Mouse (Mus musculus): ENCODE data around the gene Col4a6.

Gene Col4a6

DNA sequence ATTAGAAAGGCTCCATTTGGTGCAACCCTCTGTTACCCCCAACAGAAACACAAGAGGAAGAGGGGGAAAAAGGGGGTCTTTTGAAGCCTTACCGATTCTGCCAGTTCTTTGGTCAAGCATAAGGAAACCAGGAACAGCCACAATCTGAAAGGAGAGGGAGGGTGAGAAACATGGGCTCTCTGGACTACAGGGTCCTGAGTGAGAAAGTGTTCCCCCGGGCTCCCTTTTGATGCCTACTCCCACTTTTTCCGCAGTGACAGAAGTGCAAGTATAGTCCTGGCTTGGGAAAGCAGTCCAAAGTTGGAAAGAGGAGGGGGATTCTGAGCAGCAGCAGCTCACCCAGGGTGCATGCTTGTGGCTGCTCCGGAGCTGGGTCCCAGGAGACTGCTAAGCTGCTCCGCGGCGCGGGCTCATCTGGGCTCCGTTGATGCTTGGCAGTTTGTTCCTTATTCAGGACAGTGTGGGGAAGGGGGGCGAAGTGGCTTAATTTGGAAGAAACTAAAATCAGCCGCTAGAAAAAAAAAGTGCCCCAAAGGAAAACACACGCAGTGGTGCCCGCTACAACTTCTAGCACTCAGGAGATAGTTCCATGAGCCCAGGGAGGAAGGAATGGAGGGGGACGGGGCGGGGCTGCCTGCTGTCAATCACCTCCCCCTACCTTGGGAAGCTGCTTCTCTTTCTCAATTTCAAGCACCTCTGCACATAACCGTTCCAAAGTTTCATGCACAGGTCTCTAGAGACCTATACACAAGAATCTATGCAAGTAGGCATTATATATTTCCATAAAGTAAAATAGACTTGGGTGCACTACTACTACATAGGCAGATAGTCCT lies at the start of gene Col4a6:
Gene Col4a6, minus strand, starts transcription at position 607 of the 833 bp plus-strand sequence.
- DNase-seq, result peak; percentile 20

DNA sequence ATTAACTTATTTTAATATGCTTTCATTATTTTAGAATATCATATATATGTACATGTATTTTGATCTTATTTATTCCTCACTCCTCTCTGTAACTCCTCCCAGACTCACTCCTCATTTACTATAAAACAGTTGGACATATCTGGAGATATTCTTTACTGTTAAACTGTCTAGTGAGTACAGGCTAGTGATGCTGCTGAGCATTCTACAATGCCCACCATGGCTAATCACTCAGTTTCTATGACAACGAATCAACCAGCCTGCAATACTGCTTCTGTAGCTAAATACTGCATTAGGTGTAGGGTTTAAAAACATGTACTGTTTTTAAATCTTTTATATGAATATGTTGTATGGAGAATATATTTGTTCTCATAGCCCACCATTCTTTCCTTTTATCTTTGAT lies 29.2 kb upstream of the Col4a6 start:
- DNase-seq, result no peak

DNA sequence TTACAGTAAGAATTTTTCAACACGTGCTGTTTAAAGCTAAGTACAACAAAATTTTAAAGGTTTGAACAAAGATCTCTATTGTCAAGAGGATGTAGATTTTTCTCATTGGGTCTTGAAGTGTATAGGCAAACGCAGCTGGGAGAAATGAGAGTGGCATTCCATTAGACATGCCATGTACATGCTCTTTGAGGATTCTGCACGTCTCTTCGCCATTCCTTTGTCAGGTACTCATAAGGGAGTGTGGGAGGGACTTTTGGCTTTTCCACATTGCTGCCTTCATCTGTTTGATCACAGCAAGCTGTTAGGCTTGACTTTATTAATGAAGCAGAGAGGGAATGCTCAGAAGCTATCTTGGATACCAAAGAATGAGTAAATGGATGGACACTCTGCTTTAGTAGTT lies 20.7 kb upstream of the Col4a6 start:
- DNase-seq, result no peak

DNA sequence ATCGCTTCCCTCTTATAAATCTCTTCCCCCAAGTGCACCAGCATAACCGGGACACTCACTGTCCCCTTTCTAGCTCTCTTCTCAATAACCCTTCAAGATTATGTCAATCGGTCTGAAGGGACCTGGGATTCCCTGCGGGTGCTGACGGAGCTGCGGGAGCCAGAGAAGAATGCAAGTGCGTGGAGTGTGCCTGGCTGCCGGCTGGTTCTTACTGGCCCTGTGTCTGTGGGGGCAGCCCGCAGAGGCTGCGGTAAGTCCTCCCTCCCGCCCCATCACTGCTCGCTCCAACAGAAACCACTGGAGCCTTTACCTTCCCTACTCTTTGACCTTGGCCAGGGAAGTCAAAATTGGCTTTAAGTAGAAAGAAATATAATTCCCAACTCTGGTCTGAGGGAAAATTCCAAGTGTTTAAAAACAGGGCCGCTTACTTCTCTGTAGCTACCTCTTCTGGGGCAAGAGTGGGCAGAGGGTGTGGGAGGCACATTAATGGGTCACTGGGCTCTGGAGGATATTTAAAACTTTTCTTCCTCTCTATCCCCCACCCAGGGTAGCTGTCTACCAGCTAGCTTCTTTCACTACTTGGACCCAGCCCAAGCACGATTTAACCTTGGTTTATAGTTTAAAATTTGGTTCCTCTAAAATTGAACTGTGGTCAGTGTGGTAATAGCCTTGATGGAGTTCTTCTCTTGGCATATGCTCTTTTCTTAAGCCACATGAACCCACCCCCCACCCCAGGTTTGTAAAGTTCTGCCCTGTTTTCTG lies 1.9 kb upstream of the Col4a6 start:
- DNase-seq, result no peak

DNA sequence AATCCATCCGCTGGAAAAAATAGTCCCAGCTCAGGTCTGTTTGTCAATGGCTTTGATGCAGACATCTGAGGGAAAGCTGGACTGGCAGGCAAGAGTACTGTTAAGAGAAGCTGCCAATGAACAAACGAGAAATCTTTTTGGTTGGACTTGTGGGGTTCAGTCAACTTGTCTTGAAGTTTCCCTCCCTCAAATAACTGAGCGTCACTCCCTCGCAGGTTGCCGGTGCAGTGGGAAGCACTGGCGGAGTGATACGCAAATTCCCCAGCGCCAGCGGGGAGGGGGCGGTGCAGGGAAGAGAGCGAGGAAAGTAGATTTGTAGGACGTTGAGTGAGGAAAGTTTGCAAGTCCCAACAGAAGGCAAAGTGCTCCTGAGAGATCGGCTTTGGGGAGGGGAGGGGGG lies 1.2 kb upstream of the Col4a6 start, which contains the start of gene Col4a5:
Gene Col4a5, plus strand, starts transcription at position 276 of the 400 bp plus-strand sequence.
- peak; percentile 76 for DNase-seq

DNA sequence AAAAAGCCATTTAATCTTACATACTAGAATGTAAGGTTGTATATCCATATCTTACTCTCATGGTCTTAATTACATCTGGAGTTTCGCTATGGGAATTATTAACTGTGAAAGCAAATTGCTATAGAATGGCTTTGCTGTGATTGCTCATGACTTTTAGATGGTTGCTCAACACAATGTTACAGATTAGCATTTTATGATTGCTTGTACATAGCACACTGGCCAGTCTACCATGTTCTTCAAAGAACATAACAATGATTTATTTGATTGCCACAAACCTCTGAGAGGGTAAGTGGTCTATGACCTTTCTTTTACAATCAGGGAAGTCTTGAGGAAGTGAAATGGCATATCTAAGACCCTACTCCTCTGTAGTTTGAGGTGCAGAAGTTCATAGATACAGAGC lies 25.9 kb downstream of the Col4a6 start:
- no peak for DNase-seq

DNA sequence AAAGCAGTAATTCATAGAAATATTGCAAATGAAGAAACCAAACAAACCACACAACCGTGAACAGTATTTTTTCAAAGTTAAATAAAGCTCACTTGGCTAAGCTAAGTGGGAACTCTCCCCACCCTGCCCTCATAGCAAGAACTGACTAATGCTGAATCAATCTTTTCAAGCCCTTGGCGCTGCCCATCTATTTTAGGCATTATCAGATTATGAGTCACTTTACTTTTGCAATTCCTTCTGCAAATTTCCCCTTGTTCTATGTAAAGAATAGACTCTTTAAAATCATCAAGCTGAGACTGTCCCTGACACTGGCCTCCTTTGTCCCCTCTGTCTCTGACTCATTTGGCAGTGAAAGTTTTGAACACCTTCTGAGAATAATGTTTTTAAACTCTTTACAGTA lies 34.5 kb downstream of the Col4a6 start:
- DNase-seq, result peak; percentile 8

DNA sequence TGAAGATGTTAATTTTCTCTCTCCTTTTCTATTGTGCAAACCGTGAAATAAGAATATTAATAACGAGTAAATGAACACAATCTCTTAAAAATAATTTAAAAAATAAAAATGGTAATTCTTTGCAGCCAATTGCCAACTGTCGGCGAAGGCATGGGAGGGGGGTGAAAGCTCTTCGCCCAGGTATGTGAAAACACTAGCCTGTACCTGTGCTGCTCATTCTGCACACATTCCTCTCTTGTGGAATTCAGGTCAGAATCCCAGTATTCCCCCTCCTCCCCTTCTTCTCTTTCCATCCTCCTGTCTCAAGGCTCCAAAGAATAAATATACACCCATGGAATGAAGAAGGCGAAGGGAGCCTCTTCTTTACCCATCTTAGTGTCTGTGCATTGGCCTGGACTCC lies 37.1 kb downstream of the Col4a6 start:
- no peak for DNase-seq

DNA sequence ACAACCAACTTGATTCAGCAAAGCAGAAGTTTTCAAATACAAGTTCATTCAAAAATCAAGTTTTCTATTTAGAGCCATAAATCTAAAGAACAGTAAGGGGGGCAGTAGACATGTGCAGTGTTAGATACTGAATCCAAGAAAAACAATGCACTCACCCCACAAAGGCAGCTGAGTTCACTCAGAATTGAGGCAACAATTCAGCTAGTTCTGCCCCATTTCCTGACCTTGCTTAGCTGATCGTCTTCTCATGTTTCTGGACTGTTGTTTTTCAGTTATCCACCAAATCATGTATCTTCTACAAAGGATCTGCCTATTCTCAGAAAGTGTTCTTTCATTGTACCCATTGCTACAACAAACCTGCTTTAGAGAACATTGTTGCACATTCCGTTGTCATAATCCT lies 58.6 kb downstream of the Col4a6 start:
- no peak for DNase-seq

DNA sequence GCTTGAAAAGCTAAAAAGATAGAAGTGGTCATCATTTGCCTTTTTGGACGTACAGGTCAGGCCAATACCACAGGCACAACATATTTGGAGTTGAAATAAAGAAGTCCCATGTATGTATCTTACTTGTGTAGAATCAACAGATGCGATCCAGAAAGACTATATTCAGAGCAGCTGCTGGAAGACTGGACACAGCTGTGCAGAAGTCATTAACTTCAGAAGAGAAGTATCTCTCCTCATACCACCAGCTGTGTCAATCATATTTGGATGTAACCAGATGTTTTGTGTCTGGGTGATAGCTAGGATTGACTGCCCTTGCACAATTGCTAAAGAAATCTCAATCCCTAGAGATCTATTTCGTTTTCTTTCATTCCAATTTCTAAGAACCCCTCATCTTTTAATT lies 77.6 kb downstream of the Col4a6 start:
- peak; percentile 30 for DNase-seq

DNA sequence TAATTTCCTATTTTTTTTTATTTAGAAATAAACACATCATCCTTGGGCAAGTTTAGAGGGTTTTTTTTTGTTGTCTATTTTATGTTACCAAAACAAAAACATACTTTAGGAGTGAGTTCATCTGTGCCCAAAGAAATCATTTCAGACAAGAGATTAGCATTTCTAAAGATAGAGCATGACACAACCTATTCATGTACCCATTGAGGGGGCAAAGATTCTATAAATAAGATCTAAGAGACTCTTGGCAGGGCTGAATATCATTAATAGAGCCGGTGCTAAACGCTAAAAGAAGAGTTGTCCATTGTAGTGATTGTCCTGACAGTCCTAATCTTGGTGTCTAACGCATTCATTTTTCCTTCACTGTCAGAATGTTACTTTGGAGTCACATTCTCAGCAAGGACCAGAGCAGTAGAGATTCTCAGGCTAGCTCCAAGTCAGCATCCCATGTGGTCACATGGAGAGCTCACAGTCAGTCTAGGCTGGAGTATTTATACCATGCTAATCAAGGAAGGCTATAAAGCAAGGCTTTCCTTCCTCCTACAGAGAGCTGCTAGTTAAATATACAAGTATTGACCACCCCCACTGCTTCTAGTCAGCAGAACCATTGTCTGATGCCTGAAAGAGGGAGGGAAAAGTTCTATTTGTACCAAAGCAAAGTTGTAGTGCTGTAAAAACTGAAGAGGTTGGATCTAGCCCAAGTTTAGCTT lies 88.3 kb downstream of the Col4a6 start:
- DNase-seq, result peak; percentile 4

DNA sequence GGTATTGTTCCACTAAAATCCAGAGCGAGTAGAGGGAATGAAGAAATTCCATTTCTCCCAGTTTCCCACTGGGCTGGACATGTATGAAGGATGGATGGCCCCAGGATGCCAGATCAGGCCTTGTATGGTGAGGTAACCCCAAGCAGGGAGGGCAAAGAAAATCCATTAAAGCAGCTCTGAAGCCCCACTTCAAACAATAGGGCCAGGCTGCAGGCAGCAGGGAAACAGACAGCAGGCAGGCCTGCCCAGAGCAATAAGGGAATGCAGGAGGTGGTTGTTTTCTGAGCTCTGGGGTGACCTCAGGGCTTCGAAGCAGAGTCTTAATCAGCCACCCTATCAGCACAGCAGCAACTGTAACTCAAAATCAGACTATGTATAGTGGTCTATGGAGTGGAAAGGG lies 89.2 kb downstream of the Col4a6 start:
- no peak for DNase-seq

DNA sequence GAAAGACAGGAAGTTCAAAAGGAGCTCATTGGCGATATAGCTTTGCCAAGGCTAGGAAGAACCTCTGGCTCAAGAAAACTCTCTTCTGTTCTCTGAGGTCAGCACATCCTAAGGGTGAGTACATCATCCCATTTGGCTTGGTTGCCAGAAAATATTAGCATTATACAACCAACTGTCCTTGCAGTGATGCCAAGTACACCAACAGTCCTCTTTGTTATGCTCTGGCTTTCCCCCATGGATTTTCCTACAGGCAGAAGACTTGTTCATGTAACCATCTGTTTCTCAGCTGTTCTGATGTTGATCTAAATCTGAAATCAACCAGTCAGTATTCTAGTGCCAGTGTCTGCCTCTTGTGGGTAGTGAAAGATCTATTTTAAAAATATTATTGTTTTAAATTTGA lies 103.6 kb downstream of the Col4a6 start:
- DNase-seq, result no peak

DNA sequence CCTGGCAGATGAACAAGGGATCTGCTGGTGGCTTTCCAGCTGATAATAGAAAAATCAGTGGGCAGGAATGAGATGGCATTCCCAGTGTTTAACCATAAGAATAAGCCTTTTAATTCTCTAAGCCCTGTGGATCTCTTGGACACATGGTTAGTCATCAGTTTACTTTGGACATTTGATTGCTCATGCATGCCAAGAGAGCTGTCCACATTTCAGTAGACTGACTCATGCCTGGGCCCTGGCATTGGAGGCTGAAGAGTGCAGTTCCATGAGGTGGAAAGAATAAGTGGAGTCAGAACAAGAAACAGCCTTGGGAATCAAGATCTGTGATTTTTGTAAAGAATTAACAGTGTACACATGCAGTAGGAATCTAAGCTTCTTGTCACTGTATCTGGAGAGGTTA lies 110.5 kb downstream of the Col4a6 start:
- DNase-seq, result peak; percentile 26

DNA sequence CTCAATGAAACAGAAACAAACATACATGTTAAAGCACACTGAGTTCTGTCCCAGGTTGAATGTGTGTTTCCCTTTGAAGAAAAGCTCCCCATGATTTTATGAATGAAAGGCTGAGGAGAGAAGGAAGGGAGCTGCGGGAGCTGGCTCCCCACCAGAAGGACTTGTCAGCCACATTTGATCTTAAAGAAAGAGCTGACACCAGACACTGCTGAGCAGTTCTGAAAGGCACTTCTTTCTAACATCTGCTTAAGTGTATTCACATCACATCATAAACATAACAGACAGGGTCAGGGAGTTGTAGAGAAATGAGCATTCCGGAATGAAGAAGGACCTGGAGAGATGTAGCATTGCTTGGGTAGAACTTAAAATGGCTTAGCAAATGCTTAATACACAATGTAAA lies 132.5 kb downstream of the Col4a6 start:
- no peak for DNase-seq

DNA sequence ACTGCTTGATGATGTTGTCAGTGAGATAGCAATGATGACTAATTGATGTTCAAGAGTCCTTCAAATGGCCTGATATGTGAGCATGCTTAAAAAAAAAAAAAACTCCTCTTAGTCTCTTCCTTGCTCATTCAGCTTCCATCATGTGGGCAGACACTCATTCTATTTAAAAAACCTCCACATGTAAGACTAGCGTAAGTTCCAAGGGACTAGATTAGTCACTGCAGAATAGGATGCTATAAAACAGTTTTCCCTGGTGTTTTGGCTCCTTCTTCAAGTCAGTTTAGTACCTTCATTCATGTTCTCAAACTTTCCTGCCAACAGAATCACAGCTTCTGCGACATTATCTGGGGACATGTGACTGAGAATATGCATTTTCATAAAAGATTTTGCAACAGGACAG lies 145.8 kb downstream of the Col4a6 start:
- no peak for DNase-seq

DNA sequence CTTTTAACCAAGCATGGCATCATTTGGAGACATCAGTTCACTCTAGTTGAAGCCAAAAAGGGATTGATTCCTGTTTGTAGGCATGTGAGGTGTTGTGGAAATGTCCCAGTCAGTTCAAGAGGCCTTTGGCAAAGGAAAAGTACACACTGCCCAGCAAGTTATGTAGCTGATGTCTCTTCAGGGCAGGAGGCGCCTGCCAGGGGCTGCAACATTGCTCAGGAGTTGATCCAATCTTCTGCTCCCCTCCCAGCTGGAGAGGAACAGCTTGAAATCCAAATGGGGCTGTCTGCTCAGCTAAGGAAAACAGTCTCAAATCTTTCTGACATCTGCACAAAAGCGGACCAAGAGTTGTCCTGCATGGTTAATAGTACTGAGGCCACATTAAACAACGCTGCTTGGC lies 149.7 kb downstream of the Col4a6 start:
- DNase-seq, result peak; percentile 31

DNA sequence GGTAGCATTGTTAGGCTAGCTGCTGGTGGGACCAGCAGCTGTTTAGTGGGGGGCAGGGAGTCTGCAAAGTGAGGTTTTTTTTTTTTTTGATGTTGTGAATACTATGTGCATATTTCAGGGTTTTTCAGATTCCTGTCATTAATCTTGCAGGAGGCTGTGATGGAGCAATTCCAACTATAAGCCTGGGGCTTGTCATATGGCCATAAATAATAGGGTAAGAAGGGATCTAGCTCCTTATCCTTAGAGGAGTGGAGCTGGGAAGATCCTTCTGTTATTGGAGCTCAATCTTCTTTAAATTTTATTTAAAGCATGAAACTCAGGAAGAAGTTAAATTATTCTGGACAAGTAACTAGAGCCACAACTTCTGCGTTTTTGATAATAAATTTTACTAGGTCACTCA lies 157.7 kb downstream of the Col4a6 start:
- no peak for DNase-seq

DNA sequence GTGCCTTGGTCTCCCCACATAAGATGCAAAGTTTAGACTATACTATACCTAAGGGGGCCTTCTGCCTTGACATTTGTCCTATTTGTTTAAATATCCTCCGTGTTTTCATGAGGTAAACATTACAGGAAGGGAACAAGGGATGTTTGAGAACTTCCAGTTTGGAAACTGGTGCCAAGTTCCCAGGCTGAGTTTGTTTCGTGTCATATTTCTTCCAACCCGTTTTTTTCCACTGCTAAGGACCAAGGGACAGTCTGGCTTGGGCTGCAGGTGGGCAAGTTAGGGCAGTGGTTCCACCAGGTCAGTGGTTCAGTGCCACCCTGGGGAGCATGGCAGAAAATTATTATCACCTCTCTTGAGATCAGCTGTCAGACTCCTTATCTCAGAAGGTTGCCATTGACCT lies 158.1 kb downstream of the Col4a6 start:
- DNase-seq, result no peak

DNA sequence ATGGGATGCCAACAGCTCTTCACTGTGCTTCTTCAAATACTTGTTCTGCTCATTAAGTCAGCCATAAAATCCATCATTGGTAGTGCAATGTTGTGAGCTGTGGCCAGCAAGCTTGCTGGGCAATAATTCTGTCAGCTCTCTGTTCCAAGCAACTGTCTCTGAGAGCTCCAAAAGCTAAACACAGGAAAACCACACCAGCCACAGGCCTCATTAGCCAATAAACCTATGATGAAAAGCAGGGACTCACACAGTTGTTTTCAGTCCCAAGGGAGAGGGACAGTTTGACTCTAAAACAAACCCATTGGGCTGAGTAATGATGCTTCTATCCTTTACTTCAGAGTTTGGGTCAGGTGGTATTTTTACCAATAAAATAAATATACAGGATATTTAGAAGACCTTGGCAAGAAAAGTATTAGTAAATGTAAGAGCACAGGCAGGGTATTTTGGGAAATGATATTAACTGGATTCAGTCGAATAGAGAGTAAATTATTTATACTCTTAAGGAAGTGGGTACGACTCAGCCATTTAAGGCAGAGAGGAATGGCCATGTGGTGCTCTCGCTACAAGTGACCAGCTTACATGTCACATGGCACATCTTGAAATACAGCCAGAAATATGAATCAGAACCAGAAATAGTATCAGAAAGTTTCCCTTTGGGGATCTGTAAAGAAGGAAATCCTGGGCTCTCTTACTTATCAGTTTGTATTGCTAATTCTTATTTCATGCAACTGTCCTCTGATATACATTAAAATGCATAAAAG lies 181.0 kb downstream of the Col4a6 start:
- no peak for DNase-seq

DNA sequence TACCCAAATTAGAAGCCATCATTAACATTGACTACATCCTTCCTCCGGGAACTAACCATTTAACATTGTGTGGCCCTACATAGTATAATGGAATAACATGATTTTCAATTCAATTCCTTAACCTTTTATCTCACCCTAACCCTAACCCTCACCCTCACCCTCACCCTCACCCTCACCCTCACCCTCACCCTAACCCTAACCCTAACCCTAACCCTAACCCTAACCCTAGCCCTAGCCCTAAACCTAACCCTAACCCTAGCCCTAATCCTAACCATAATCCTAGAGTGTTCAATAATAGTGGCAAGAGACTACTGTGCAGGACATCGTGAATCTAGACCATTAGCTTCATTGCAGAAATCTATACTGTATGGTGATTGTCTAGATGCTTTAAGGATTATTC lies 197.5 kb downstream of the Col4a6 start:
- no peak for DNase-seq

DNA sequence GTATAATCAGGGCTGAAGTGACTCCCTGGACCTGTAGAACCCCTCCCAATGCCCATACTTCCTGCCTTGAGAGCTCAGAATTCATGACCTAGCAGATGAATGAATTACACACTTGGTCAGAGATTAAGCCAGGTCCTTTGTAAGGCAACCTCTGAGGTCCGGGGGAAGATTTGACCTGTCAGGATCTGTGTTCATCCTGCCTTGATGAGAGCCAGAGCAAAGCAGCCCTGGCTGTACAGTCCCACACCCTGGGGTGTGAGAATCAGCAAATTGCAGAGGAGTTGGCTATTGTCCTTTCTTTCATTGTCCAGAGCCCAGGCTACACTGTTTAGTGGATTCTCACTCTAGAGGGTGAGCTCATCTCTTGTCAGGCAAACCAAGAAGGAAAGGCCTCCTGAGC lies 207.9 kb downstream of the Col4a6 start:
- no peak for DNase-seq

DNA sequence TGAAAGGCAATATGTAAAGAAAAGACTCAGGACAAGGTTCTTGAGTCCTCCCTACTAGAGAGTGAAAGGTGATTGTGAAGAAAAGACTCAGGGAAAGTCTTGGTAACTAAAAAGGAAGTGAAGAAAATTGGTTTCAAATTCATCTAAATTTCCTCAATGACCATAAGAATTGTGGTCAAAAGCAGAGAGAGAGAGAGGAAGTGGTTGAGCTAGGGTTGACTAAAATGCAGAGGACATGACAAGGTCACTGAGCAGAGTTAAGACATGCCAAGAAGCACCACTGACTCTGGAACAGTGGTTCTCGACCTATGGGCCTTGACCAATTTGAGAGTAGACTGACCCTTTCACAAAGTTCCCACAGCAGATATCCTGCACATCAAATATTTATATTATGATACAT lies 224.2 kb downstream of the Col4a6 start:
- DNase-seq, result no peak

Measured in lung, postnatal 36 days (tissue).